ENCODE assay signal across 27 mouse cellular contexts in genomic region chr4:48945266-48945818, GRCm38 (mm10).
A peak's percentile ranks its signal among the peaks of the same experiment; 100 is the strongest.
DNase-seq lines count a peak whose midpoint lies in the region; ATAC-seq and TF ChIP-seq lines count a peak whose summit lies in the region.
"Had no signal": no experiment of that assay in that cellular context is flagged by ENCODE, and none has a peak within 500 bp of the region (broad histone marks: within the 10 kb centered on the region; RNA-seq: fewer than 3 reads in every experiment).

No protein-coding gene starts in this region.

- H3K4me1 ChIP-seq in kidney, adult 2 months (ENCODE audit: control insufficient read depth, insufficient read depth, low read length), result no peaks in the 10 kb centered on the region
- H3K4me1 ChIP-seq in kidney, embryonic 15.5 days, result no peaks in the 10 kb centered on the region
- no peaks in the 10 kb centered on the region for H3K4me1 ChIP-seq in midbrain, embryonic 13.5 days (replicated peaks)
- H3K4me1 ChIP-seq in midbrain, postnatal 0 days (ENCODE audit: insufficient read depth, low read length), result no peaks in the 10 kb centered on the region
- no peaks in the 10 kb centered on the region for H3K4me1 ChIP-seq in forebrain, embryonic 12.5 days
- H3K4me1 ChIP-seq in forebrain, embryonic 15.5 days, result no peaks in the 10 kb centered on the region
- H3K4me1 ChIP-seq: embryonic facial prominence, embryonic 10.5 days; embryonic facial prominence, embryonic 15.5 days; forebrain, embryonic 13.5 days; heart, embryonic 12.5 days; hindbrain, embryonic 15.5 days; liver, embryonic 12.5 days; megakaryocyte, embryonic 14.5 days had no signal

- H3K4me3 ChIP-seq in kidney, adult 2 months (ENCODE audit: insufficient read depth, low read depth, low read length), result no peak overlapping the region
- H3K4me3 ChIP-seq in kidney, embryonic 15.5 days (replicated peaks), result no peak overlapping the region
- no peak overlapping the region for H3K4me3 ChIP-seq in midbrain, embryonic 13.5 days (replicated peaks)
- H3K4me3 ChIP-seq in midbrain, postnatal 0 days (ENCODE audit: low read depth, low read length), result no peak overlapping the region
- no peak overlapping the region for H3K4me3 ChIP-seq in forebrain, embryonic 12.5 days (replicated peaks)
- no peak overlapping the region for H3K4me3 ChIP-seq in forebrain, embryonic 15.5 days
- H3K4me3 ChIP-seq: embryonic facial prominence, embryonic 10.5 days; embryonic facial prominence, embryonic 15.5 days; forebrain, embryonic 13.5 days; heart, adult 2 months; heart, embryonic 12.5 days; hindbrain, embryonic 15.5 days; layer of hippocampus, adult 2 months; left cerebral cortex, adult 2 months; liver, embryonic 12.5 days; megakaryocyte, embryonic 14.5 days had no signal

- H3K27me3 ChIP-seq in kidney, adult 2 months (replicated peaks; ENCODE audit: control insufficient read depth, insufficient read depth, low read length), result no peaks in the 10 kb centered on the region
- no peaks in the 10 kb centered on the region for H3K27me3 ChIP-seq in kidney, embryonic 15.5 days
- no peaks in the 10 kb centered on the region for H3K27me3 ChIP-seq in midbrain, embryonic 13.5 days
- H3K27me3 ChIP-seq in midbrain, postnatal 0 days (ENCODE audit: insufficient read depth, low read length), result no peaks in the 10 kb centered on the region
- no peaks in the 10 kb centered on the region for H3K27me3 ChIP-seq in forebrain, embryonic 12.5 days
- no peaks in the 10 kb centered on the region for H3K27me3 ChIP-seq in forebrain, embryonic 15.5 days
- H3K27me3 ChIP-seq: embryonic facial prominence, embryonic 15.5 days; forebrain, embryonic 13.5 days; heart, embryonic 12.5 days; hindbrain, embryonic 15.5 days; liver, embryonic 12.5 days; megakaryocyte, embryonic 14.5 days had no signal

- no peak overlapping the region for H3K4me2 ChIP-seq in kidney, embryonic 15.5 days
- no peak overlapping the region for H3K4me2 ChIP-seq in midbrain, embryonic 13.5 days (replicated peaks)
- no peak overlapping the region for H3K4me2 ChIP-seq in midbrain, postnatal 0 days (ENCODE audit: low read depth, low read length, poor library complexity, severe bottlenecking)
- no peak overlapping the region for H3K4me2 ChIP-seq in forebrain, embryonic 12.5 days
- H3K4me2 ChIP-seq in forebrain, embryonic 15.5 days (replicated peaks), result no peak overlapping the region
- H3K4me2 ChIP-seq: embryonic facial prominence, embryonic 15.5 days; forebrain, embryonic 13.5 days; heart, embryonic 12.5 days; hindbrain, embryonic 15.5 days; liver, embryonic 12.5 days had no signal

- TF ChIP-seq CTCF in kidney, adult 2 months (conservative IDR thresholded peaks at IDR 0.05; ENCODE audit: insufficient read depth, insufficient read length, low read depth, low read length), result no peak
- no peak for TF ChIP-seq CTCF in midbrain, postnatal 0 days (IDR thresholded peaks at IDR 0.05)

- 66% methylated on average over 2 of the region's 2 CpGs for WGBS in kidney, adult 2 months
- WGBS in kidney, embryonic 15.5 days, result 90% methylated on average over 2 of the region's 2 CpGs
- WGBS in midbrain, embryonic 13.5 days, result 83% methylated on average over 2 of the region's 2 CpGs
- WGBS in midbrain, postnatal 0 days, result 73% methylated on average over 2 of the region's 2 CpGs
- 90% methylated on average over 2 of the region's 2 CpGs for WGBS in forebrain, embryonic 12.5 days
- 77% methylated on average over 2 of the region's 2 CpGs for WGBS in forebrain, embryonic 15.5 days

- peak; percentile 23 for DNase-seq in kidney, adult 2 months
- no peak for DNase-seq in midbrain, postnatal 0 days (ENCODE audit: low spot score)
- DNase-seq in kidney, postnatal 36 days, result peak; percentile 6 to 9
- DNase-seq in retina, embryonic 14.5 days (ENCODE audit: low spot score), result peak; percentile 19
- DNase-seq: adrenal gland, postnatal 25 days; cerebellum, adult 18-20 months; gastrocnemius, postnatal 36 days; heart, adult 2 months; heart, postnatal 4 days; liver, postnatal 0 days; lung, postnatal 36 days; right cerebral cortex, postnatal 4 days; thymus, postnatal 4 days had no signal

- no peak overlapping the region for H3K9ac ChIP-seq in kidney, embryonic 15.5 days
- no peak overlapping the region for H3K9ac ChIP-seq in midbrain, embryonic 13.5 days (replicated peaks)
- H3K9ac ChIP-seq in midbrain, postnatal 0 days (replicated peaks; ENCODE audit: low read length, poor library complexity, severe bottlenecking), result no peak overlapping the region
- H3K9ac ChIP-seq in forebrain, embryonic 12.5 days, result no peak overlapping the region
- no peak overlapping the region for H3K9ac ChIP-seq in forebrain, embryonic 15.5 days (replicated peaks)
- H3K9ac ChIP-seq: embryonic facial prominence, embryonic 15.5 days; forebrain, embryonic 13.5 days; heart, embryonic 12.5 days; hindbrain, embryonic 15.5 days; liver, embryonic 12.5 days; liver, postnatal 0 days had no signal

- H3K9me3 ChIP-seq in kidney, embryonic 15.5 days (replicated peaks), result no peaks in the 10 kb centered on the region
- no peaks in the 10 kb centered on the region for H3K9me3 ChIP-seq in midbrain, embryonic 13.5 days
- no peaks in the 10 kb centered on the region for H3K9me3 ChIP-seq in midbrain, postnatal 0 days (ENCODE audit: low read length)
- H3K9me3 ChIP-seq in forebrain, embryonic 12.5 days, result no peaks in the 10 kb centered on the region
- no peaks in the 10 kb centered on the region for H3K9me3 ChIP-seq in forebrain, embryonic 15.5 days
- H3K9me3 ChIP-seq: embryonic facial prominence, embryonic 10.5 days; embryonic facial prominence, embryonic 15.5 days; forebrain, embryonic 13.5 days; heart, embryonic 12.5 days; hindbrain, embryonic 15.5 days; liver, embryonic 12.5 days had no signal

- ATAC-seq in kidney, embryonic 15.5 days (replicated peaks; ENCODE audit: low FRiP score), result no peak
- ATAC-seq in midbrain, embryonic 13.5 days, result peak; percentile 66
- no peak for ATAC-seq in midbrain, postnatal 0 days (ENCODE audit: low FRiP score)
- no peak for ATAC-seq in forebrain, embryonic 12.5 days (ENCODE audit: low FRiP score)
- ATAC-seq in forebrain, embryonic 15.5 days (replicated peaks), result no peak
- ATAC-seq: forebrain, embryonic 13.5 days; inflammation-experienced regulatory T-cells, adult 6 months; liver, embryonic 12.5 days; liver, postnatal 0 days had no signal

- H3K36me3 ChIP-seq in kidney, adult 2 months (ENCODE audit: control insufficient read depth, insufficient read depth, low read length), result no peaks in the 10 kb centered on the region
- no peaks in the 10 kb centered on the region for H3K36me3 ChIP-seq in kidney, embryonic 15.5 days
- H3K36me3 ChIP-seq in midbrain, embryonic 13.5 days, result no peaks in the 10 kb centered on the region
- no peaks in the 10 kb centered on the region for H3K36me3 ChIP-seq in midbrain, postnatal 0 days (ENCODE audit: insufficient read depth, low read length)
- no peaks in the 10 kb centered on the region for H3K36me3 ChIP-seq in forebrain, embryonic 12.5 days (replicated peaks)
- no peaks in the 10 kb centered on the region for H3K36me3 ChIP-seq in forebrain, embryonic 15.5 days
- H3K36me3 ChIP-seq: embryonic facial prominence, embryonic 10.5 days; embryonic facial prominence, embryonic 15.5 days; heart, embryonic 12.5 days; hindbrain, embryonic 15.5 days; liver, embryonic 12.5 days had no signal

- no peak for TF ChIP-seq POLR2A in kidney, adult 2 months (IDR thresholded peaks at IDR 0.05; ENCODE audit: low read depth, low read length)

- no peak overlapping the region for H3K27ac ChIP-seq in kidney, adult 2 months (ENCODE audit: insufficient read depth, low read depth, low read length)
- no peak overlapping the region for H3K27ac ChIP-seq in kidney, embryonic 15.5 days
- H3K27ac ChIP-seq in midbrain, embryonic 13.5 days, result no peak overlapping the region
- H3K27ac ChIP-seq in midbrain, postnatal 0 days (ENCODE audit: low read depth, low read length), result no peak overlapping the region
- no peak overlapping the region for H3K27ac ChIP-seq in forebrain, embryonic 12.5 days
- no peak overlapping the region for H3K27ac ChIP-seq in forebrain, embryonic 15.5 days (replicated peaks)
- H3K27ac ChIP-seq: embryonic facial prominence, embryonic 10.5 days; embryonic facial prominence, embryonic 15.5 days; forebrain, embryonic 13.5 days; heart, adult 2 months; hindbrain, embryonic 15.5 days; layer of hippocampus, adult 2 months; left cerebral cortex, adult 2 months; liver, embryonic 12.5 days had no signal
